Mouse (Mus musculus) myocyte (in vitro differentiated cells): ENCODE data around the gene Ptcd1.

Experiments
- POLR2A ChIP-seq: IDR thresholded peaks from one replicate; pipeline ENCODE4 v1.6.1; 2011; ENCODE audit warnings: low read depth, mild to moderate bottlenecking, control low read depth, moderate library complexity; ENCODE audit not compliant: insufficient read length
- SRF ChIP-seq: IDR thresholded peaks from one replicate; pipeline ENCODE4 v1.6.1; 2011; ENCODE audit warnings: low read depth; ENCODE audit not compliant: control insufficient read depth, insufficient read length

DNA sequence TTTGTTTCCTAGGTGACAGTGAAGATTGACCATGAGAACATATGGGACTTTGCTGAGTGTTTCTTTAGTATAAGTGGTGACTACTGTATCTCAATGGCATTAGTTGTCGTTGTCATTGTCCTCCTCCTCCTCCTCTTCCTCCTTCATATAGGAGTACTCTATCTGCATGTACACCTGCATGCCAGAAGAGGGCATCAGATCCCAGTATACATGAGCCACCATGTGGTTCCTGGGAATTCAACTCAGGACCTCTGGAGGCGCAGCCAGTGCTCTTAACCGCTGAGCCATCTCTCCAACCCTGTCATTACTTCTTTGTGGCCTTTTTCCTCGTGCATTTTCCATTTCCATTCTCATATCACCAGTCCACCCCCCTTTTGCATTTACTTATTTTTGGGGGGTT is 47.8 kb upstream of the Ptcd1 start:
- TF ChIP-seq POLR2A (no peak), SRF (no peak)
